Mouse (Mus musculus) hindbrain, postnatal 0 days (tissue): ENCODE data around the gene Gcsam. TPM values are rescaled to one million over a fixed set of nuclear protein-coding genes. Genes with fewer than 3 reads are reported as not detected.
A peak's percentile ranks its signal among the peaks of the same experiment; 100 is the strongest.

Experiments
- ATAC-seq: fragments of 200-750 bp; cut with Nextera tagmentation; 2 replicates; pipeline ENCODE4 v1.8.0; 2017; ENCODE audit warnings: mild to moderate bottlenecking, moderate TSS enrichment, moderate library complexity
- DNase-seq: peaks from one replicate; pipeline ENCODE4 v3.0.0-alpha.2; 2015; ENCODE audit warnings: low spot score
- H3K27ac ChIP-seq: fragments of 300-500 bp; sonication (generic); 2 replicates; pipeline ENCODE4 v1.5.1; 2014; ENCODE audit warnings: mild to moderate bottlenecking
- H3K27me3 ChIP-seq: fragments of 300-500 bp; sonication (generic); 2 replicates; pipeline ENCODE4 v1.6.1; 2014; ENCODE audit warnings: low read length, mixed read lengths; ENCODE audit not compliant: insufficient read depth
- H3K36me3 ChIP-seq: fragments of 300-500 bp; sonication (generic); 2 replicates; pipeline ENCODE4 v1.6.1; 2014; ENCODE audit warnings: low read length, mixed read lengths; ENCODE audit not compliant: insufficient read depth
- H3K4me1 ChIP-seq: fragments of 300-500 bp; sonication (generic); 2 replicates; pipeline ENCODE4 v1.6.1; 2014; ENCODE audit warnings: antibody characterized with exemption, low read length, mixed read lengths; ENCODE audit not compliant: insufficient read depth
- H3K4me2 ChIP-seq: fragments of 300-500 bp; sonication (generic); 2 replicates; pipeline ENCODE4 v1.6.1; 2014; ENCODE audit warnings: low read depth, mild to moderate bottlenecking, low read length, moderate library complexity, mixed read lengths
- H3K4me3 ChIP-seq: fragments of 300-500 bp; sonication (generic); 2 replicates; pipeline ENCODE4 v1.5.1; 2014; ENCODE audit warnings: low read length
- H3K9ac ChIP-seq: fragments of 300-500 bp; sonication (generic); replicated peaks from 2 replicates; pipeline ENCODE4 v1.6.1; 2014; ENCODE audit warnings: mild to moderate bottlenecking, low read length, moderate library complexity, mixed read lengths
- H3K9me3 ChIP-seq: fragments of 300-500 bp; sonication (generic); 2 replicates; pipeline ENCODE4 v1.6.1; 2016; ENCODE audit warnings: low read length, mixed read lengths
- CTCF ChIP-seq: IDR thresholded peaks from 2 replicates; pipeline ENCODE4 v1.5.1; 2016; ENCODE audit warnings: antibody characterized with exemption, control low read depth, low read depth
- WGBS: fragments of 180-500 bp; shearing (Covaris S2); extraction: QIAGEN DNeasy Blood & Tissue Kit; methylation state at CpG from one replicate; pipeline ENCODE4 v1.1.7; 2014; 5-methylcytosine and 5-hydroxymethylcytosine counted together
- polyA plus RNA-seq: library from polyadenylated mRNA; unstranded; fragments of >200 nt; fragmentation: Nextera tagmentation; extraction: Ambion mirVana; gene quantifications from 2 replicates; pipeline ENCODE4 v1.2.1, GENCODE M21; 2015
- total RNA-seq: library from RNA; depleted of rRNA; stranded (reverse); fragments of >200 nt; gene quantifications from 2 replicates; pipeline ENCODE4 v1.2.3, GENCODE M21; 2014; rRNA removed

The Gcsam gene
- total RNA-seq = not detected in 2 replicates
- polyA plus RNA-seq = not detected in 2 replicates

DNA sequence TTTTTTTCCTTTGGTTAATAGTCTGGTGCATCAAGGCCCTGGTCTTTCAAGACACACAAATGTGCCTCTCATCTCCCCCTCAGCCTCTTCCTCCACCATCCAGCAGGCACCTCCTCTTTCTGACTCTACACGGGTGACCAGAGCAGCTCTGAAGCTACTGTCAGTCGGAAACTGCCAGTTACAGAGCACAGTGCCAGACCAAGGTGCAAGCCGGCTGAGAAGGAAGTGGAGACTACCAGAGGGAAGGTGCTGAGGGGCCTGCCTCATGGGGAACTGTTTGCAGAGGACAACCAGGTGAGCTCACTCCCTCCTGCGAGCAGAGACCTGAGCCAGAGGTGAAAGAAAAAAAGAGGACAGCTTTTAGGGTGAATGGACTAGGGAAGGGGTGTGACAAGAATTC is at the start of gene Gcsam:
Gene Gcsam (plus strand): TSS at position 114 of the 400 bp plus-strand sequence.
- Histone ChIP-seq H3K36me3 (no peaks in the 10 kb centered on the region), H3K4me3 (no peak within 1 kb of the TSS), H3K9me3 (no peaks in the 10 kb centered on the region), H3K27me3 (no peaks in the 10 kb centered on the region), H3K4me1 (no peaks in the 10 kb centered on the region), H3K27ac (no peak within 1 kb of the TSS), H3K4me2 (no peak within 1 kb of the TSS), H3K9ac (no peak within 1 kb of the TSS)
- TF ChIP-seq CTCF = no peak
- DNase-seq (no peak), ATAC-seq (no peak)
- 75% methylated on average over 4 of the region's 4 CpGs for WGBS

DNA sequence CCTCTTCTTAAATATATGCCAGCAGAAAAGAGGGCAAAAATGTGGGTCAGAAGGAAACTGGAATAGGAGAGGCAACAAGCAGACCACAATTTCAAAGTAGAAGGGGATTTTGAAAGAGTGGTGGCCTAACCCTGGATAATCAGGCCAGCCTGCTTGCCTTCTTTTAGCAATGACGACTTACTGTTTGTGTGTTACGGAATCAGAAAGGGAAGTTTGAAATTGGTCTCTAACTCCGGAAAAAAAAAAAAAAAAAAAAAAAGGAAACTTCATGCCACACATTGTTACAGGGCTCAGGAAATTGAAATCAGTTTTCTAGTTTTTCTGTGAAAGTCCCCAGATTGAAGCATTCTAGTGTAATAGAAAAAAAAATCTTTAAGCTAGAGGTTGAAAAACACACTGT is 48.4 kb upstream of the Gcsam start:
- Histone ChIP-seq H3K4me2 (no peak overlapping the region), H3K27me3 (no peaks in the 10 kb centered on the region), H3K4me1 (no peaks in the 10 kb centered on the region), H3K27ac (no peak overlapping the region), H3K9ac (no peak overlapping the region), H3K9me3 (no peaks in the 10 kb centered on the region), H3K4me3 (no peak overlapping the region), H3K36me3 (no peaks in the 10 kb centered on the region)
- ATAC-seq (no peak), DNase-seq (no peak)
- WGBS = 65% methylated on average over 3 of the region's 3 CpGs
- no peak for TF ChIP-seq CTCF

- Histone ChIP-seq H3K27ac (no peak overlapping the region), H3K4me1 (no peaks in the 10 kb centered on the region), H3K4me3 (no peak overlapping the region), H3K9me3 (no peaks in the 10 kb centered on the region), H3K9ac (no peak overlapping the region), H3K36me3 (no peaks in the 10 kb centered on the region), H3K4me2 (no peak overlapping the region), H3K27me3 (no peaks in the 10 kb centered on the region)
- DNase-seq = no peak
- TF ChIP-seq CTCF = no peak
- ATAC-seq = no peak
- WGBS = 84% methylated on average over 3 of the region's 3 CpGs
Observed at GRCm38 (mm10) chr16:45572307-45572706, 37.9 kb upstream of the Gcsam start.

- H3K27me3 ChIP-seq = no peaks in the 10 kb centered on the region
Observed at GRCm38 (mm10) chr16:45579883-45580282, 30.3 kb upstream of the Gcsam start.

DNA sequence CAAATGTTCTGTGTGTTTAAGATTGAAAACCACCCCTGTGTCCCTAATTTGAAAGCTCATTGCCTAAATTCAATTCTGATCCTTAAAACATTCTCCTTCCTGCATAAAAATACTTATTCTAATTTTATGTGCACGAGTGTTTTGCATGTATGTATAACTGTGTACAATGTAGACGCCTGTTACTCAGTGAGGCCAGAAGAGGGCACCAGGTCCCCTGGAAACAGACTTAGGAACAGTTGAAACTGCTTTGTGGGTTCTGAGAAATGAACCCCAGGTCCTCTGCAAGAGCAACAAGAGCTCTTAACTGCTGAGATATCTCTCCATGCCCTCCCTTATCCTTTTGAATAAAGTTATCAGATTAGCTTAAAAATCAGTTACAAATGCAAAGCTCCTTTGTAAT is 27.7 kb upstream of the Gcsam start:
- 32% methylated on average over 2 of the region's 2 CpGs for WGBS
- DNase-seq (peak; percentile 31), ATAC-seq (no peak)
- Histone ChIP-seq H3K27ac (no peak overlapping the region), H3K27me3 (no peaks in the 10 kb centered on the region), H3K4me1 (no peaks in the 10 kb centered on the region), H3K9me3 (no peaks in the 10 kb centered on the region), H3K4me3 (no peak overlapping the region), H3K4me2 (no peak overlapping the region), H3K9ac (no peak overlapping the region), H3K36me3 (no peaks in the 10 kb centered on the region)
- TF ChIP-seq CTCF = peak; percentile 58

More at GRCm38 (mm10) chr16:45579883-45580282, 30.3 kb upstream of the Gcsam start:
- Histone ChIP-seq H3K9me3 (no peaks in the 10 kb centered on the region), H3K9ac (no peak overlapping the region), H3K4me1 (no peaks in the 10 kb centered on the region), H3K4me2 (no peak overlapping the region), H3K36me3 (no peaks in the 10 kb centered on the region), H3K4me3 (no peak overlapping the region), H3K27ac (no peak overlapping the region)
- no peak for DNase-seq
- WGBS = 67% methylated on average over 12 of the region's 12 CpGs
- TF ChIP-seq CTCF = no peak
- ATAC-seq = no peak

DNA sequence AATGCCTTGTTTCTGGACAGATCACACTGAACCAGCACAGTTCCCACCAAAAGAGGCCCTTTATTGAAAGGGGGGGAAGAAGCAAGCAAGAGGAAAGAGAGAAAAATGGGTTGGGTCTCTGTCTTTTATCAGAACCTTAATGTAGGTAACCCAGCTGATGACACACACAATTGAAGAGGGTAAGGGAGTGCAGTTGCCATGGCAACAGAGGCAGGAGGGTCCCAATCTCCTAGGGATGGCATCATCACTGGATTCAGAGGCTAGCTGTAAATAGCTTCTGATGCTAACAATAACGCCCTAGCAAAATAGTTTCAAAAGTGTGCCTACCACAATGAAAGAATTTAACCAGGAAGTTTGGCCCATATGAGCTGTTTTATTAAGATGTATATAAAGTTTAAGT is 16.5 kb upstream of the Gcsam start:
- no peak overlapping the region for H3K9ac ChIP-seq
- no peak for TF ChIP-seq CTCF
- DNase-seq (peak; percentile 27), ATAC-seq (no peak)
- H3K4me3 ChIP-seq = no peak overlapping the region
- H3K4me2 ChIP-seq = no peak overlapping the region
- 39% methylated on average over 1 of the region's 1 CpGs for WGBS
- H3K36me3 ChIP-seq = no peaks in the 10 kb centered on the region
- H3K9me3 ChIP-seq = no peaks in the 10 kb centered on the region
- no peaks in the 10 kb centered on the region for H3K4me1 ChIP-seq
- no peak overlapping the region for H3K27ac ChIP-seq
- H3K27me3 ChIP-seq = no peaks in the 10 kb centered on the region

GRCm38 (mm10) chr16:45595494-45595893 is 14.7 kb upstream of the Gcsam start:
- no peak for TF ChIP-seq CTCF
- Histone ChIP-seq H3K4me3 (no peak overlapping the region), H3K27me3 (no peaks in the 10 kb centered on the region), H3K4me1 (no peaks in the 10 kb centered on the region), H3K4me2 (no peak overlapping the region), H3K27ac (no peak overlapping the region), H3K9me3 (no peaks in the 10 kb centered on the region), H3K36me3 (no peaks in the 10 kb centered on the region), H3K9ac (no peak overlapping the region)
- ATAC-seq (no peak), DNase-seq (no peak)
